Mouse (Mus musculus) urinary bladder, postnatal 25 days (tissue): Measurements from ENCODE around the gene Zfp30.

Experiments
- DNase-seq: peaks from one replicate; pipeline ENCODE4 v3.0.0; 2022; ENCODE audit warnings: low spot score

The Zfp30 gene

DNA sequence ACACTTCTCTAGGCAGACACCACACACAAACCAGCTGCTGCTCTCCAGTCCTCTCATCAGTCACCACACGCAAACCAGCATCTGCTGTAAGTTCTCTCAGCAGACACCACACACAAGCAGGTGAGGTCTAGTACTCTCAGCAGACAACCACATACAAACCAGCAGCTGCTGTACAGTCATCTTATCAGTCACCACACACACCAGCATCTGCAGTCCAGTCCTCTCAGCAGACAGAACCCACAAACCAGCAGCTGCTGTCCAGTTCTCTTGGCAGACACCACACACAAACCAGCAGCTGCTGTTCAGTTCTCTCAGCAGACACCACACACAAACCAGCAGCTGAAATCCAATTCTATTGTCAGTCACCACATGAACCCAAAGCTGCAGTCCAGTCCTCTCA lies 53.0 kb downstream of the Zfp30 start:
- DNase-seq, result no peak

DNA sequence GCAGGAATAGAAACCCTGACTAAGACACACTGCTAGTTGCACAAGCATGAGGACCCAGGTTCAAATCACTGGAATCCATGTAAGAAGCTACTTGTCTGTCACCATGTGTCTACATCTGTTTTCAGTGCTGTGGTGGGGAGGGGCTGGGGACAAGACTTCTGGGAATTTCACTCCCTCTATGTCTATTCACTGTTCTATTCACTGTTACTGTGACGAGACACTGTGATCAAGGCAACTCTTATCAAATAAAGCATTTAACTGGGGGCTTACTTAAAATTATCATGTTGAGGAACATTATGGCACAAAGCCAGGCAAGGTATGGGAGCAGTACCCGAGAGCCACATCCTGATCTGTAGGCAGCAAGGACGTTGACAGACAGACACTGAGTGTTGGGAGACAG lies 55.5 kb downstream of the Zfp30 start:
- no peak for DNase-seq

DNA sequence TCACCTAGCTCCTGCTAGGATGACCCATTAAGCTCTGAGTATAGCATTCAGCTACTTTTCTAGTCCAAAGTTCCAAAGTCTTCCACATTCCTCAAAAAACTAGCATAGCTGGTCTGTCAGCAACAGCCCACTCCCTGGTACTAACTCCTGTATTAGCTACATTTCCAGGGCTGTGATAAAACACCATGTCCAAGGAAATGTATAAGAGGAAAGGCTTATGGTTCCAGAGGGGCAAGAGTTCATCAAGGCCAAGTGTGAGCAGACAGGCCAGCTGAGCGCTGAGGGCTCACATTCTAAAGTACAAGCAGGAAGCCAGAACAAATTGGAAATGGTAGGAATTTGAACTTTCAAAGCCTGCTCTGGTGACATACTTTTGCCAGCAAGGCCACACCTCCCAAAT lies 58.3 kb downstream of the Zfp30 start:
- DNase-seq, result no peak
